Mouse (Mus musculus): ENCODE results near the gene Tbx5.

Tbx5 gene

GRCm38 (mm10) chr5:119810994-119811690, 21.3 kb upstream of the Tbx5 start:
- DNase-seq (ENCODE audit: low spot score) = no peak

GRCm38 (mm10) chr5:119815247-119815646, 17.2 kb upstream of the Tbx5 start:
- peak; percentile 3 for DNase-seq (ENCODE audit: low spot score)

GRCm38 (mm10) chr5:119820452-119820851, 12.0 kb upstream of the Tbx5 start:
- no peak for DNase-seq (ENCODE audit: low spot score)

- DNase-seq (ENCODE audit: low spot score) = no peak
Observed at GRCm38 (mm10) chr5:119821506-119821905, 11.0 kb upstream of the Tbx5 start.

GRCm38 (mm10) chr5:119827341-119827740, 5.1 kb upstream of the Tbx5 start:
- no peak for DNase-seq (ENCODE audit: low spot score)

- DNase-seq (ENCODE audit: low spot score) = no peak
Observed at GRCm38 (mm10) chr5:119830611-119831010, 1.9 kb upstream of the Tbx5 start.

GRCm38 (mm10) chr5:119831201-119831771, 1.2 kb upstream of the Tbx5 start:
- DNase-seq (ENCODE audit: low spot score) = no peak

GRCm38 (mm10) chr5:119831791-119832478, 533 bp upstream of the Tbx5 start:
- DNase-seq (ENCODE audit: low spot score) = no peak

- DNase-seq (ENCODE audit: low spot score) = no peak
Observed at GRCm38 (mm10) chr5:119833223-119834030, 959 bp downstream of the Tbx5 start.

GRCm38 (mm10) chr5:119834031-119834403, 1.5 kb downstream of the Tbx5 start:
- no peak for DNase-seq (ENCODE audit: low spot score)

GRCm38 (mm10) chr5:119835053-119835867, 2.8 kb downstream of the Tbx5 start:
- DNase-seq (ENCODE audit: low spot score) = no peak

GRCm38 (mm10) chr5:119835868-119836209, 3.4 kb downstream of the Tbx5 start:
- DNase-seq (ENCODE audit: low spot score) = no peak

- no peak for DNase-seq (ENCODE audit: low spot score)
Observed at GRCm38 (mm10) chr5:119836618-119837305, 4.3 kb downstream of the Tbx5 start.

GRCm38 (mm10) chr5:119837306-119837675, 4.8 kb downstream of the Tbx5 start:
- DNase-seq (ENCODE audit: low spot score) = no peak

- DNase-seq (ENCODE audit: low spot score) = no peak
Observed at GRCm38 (mm10) chr5:119837861-119838260, 5.4 kb downstream of the Tbx5 start.

GRCm38 (mm10) chr5:119838441-119838840, 6.0 kb downstream of the Tbx5 start:
- no peak for DNase-seq (ENCODE audit: low spot score)

- DNase-seq (ENCODE audit: low spot score) = no peak
Observed at GRCm38 (mm10) chr5:119839156-119839555, 6.7 kb downstream of the Tbx5 start.

GRCm38 (mm10) chr5:119839616-119840368, 7.3 kb downstream of the Tbx5 start:
- DNase-seq (ENCODE audit: low spot score) = no peak

- DNase-seq (ENCODE audit: low spot score) = no peak
Observed at GRCm38 (mm10) chr5:119840404-119840803, 7.9 kb downstream of the Tbx5 start.

- DNase-seq (ENCODE audit: low spot score) = no peak
Observed at GRCm38 (mm10) chr5:119841634-119842420, 9.4 kb downstream of the Tbx5 start.
